Mouse (Mus musculus): Measurements from ENCODE around the gene Ifitm3. TPM values are rescaled to one million over a fixed set of nuclear protein-coding genes. Genes with fewer than 3 reads are reported as not detected.
"Not testable (repeated sequence)": the region's sequence is repeated elsewhere in the genome, so short reads cannot be mapped to it uniquely, and the experiment has no call there.

Gene Ifitm3
- 10 to 100 TPM; 11.1 to 11.4 TPM for total RNA-seq (2021)

- no peak for DNase-seq
Measured at GRCm38 (mm10) chr7:141010593-141010992, at the start of gene Ifitm3. Gene Ifitm3, minus strand, starts transcription at chr7:141010770.

DNA sequence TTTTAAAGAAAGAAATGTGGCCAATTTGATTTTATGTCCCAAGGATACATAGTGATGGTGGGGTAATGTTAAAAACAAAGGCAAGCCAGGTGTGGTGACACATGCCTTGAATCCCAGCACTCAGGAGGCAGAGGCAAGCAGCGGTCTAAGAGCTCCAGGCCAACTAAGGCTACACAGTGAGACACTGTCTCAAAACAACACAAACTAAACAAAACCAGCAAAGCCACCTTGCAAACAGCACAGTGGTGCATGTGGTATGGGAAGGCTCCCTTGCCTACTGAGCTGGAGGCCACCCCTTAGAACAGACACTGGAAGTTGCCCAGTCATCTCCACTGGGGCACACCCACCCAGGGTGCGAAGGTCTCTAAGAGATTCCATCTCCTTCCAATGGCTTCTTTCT lies 49.4 kb upstream of the Ifitm3 start:
- no peak for DNase-seq

- DNase-seq: no peak
Measured at GRCm38 (mm10) chr7:141058601-141059341, 48.2 kb upstream of the Ifitm3 start.

DNA sequence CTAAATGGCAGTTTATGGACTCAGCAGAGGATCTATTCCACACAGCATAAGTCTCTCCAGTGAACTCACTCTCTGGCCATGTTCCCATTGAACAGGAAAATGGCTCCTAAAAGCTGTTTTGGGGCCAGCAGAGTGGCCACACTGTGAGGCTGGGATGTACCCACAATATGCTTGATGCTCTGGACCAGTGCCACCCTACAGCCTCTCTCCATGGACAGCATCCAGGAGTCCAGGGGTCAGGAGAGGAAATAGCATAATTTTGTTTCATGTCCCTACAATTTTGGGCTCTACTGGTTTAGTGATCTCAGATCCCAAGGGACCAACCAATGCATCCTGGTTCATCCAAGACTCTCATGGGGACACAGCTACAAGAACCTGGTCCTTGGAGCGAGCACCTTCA lies 47.0 kb upstream of the Ifitm3 start:
- DNase-seq: no peak

DNA sequence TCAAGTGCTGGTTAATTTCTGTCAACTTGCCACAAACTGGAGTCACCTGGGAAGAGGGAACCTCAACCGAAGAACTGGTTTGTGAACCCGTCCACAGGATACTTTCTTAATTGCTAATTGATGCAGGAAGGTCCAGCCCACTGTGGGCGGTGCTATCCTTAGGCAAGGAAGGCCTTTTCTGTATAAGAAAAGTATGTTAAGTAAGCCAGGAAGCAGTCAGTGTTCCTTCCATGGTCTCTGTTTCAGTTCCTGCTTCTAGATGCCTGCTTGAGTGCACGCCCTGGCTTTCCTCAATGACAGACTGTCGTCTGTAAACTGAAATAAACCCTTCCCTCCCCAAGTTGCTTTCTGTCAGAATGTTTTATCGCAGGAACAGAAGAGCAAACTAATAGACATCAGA lies 46.4 kb upstream of the Ifitm3 start:
- DNase-seq: no peak

GRCm38 (mm10) chr7:141055785-141056184 lies 45.2 kb upstream of the Ifitm3 start:
- no peak for DNase-seq

DNA sequence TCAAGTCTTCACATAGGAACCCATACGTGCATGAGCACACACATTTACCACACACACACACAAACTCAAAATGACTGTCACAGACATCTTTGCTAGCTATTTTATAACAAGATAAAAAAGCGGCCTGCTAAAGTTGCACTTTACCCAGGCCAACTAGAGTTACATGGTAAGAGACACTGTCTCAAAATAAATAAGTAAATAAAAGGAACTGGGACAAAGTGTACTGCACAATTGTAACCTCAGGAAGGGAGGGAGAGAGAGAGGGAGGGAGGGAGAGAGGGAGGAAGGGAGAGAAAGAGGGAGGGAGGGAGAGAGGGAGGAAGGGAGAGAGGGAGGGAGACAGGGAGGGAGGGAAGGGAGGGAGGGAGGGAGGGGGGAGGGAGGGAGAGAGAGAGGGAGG lies 41.9 kb upstream of the Ifitm3 start:
- DNase-seq: no peak

DNA sequence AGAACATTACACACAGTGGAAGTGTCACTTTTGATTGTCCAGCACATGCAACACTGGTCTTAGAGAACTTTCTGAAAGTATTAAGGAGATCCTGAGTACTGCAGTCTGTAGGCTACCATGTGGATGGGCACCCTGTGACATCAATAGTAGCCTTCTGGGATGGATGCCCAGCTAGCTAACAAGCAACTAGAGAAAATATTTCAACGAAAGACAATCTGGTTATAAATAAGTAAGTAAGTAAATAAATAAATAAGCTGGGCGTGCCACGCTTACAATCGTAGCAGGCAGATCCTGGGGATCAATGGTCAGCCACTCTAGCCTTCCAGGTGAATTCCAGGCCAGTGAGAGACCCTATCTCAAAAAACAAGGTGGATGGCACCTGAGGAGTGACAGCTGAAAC lies 41.4 kb upstream of the Ifitm3 start:
- no peak for DNase-seq

DNA sequence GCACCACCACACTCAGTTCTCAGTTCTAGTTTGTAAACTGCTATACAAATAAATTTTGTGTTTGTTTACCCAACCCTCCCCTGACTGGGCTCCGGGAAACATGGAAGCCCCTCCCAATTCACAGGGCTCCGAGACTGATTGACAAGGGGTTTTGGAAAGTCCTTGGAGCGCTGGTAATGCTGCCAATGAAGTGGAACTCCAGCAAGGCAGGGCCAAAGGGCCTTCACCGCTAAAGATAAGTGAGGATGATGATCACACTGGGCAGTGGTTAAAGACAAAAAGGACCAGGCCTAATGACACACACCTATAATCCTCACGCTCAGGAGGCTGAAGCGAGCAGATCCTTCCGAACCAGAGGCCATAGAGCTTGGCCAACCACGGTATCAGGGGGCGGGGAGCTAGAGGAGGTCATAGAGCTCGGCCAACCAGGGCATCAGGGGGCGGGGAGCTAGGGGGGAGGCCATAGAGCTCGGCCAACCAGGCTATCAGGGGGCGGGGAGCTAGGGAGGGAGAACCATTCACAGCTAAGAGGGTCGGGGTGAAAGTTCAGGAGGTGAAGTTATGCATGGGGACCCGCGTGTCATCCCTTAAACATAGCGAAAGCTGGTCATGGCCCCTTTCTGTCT lies 40.6 kb upstream of the Ifitm3 start:
- DNase-seq: no peak

DNA sequence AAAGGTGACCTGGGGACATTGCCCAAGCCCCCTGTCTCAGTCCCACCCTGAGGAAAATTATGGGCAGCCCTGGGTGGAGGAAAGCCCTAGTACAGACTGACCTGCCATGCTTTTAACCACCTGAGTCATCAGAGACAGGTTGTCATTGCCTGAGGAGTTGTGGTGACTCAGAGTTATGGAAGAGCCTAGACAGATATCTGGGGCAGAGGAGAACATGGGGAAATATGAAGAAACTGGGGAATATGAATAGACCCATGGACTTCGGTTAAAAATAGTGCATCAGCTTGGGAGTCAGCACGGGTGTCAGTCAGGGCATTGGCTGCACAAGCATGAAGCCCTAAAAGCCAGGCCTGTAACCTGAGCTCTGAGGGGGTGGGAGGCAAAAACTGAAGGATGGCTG lies 38.8 kb upstream of the Ifitm3 start:
- no peak for DNase-seq

GRCm38 (mm10) chr7:141048226-141049218 lies 38.0 kb upstream of the Ifitm3 start:
- peak; percentile 86 for DNase-seq

- DNase-seq: peak; percentile 74 to 78
Measured at GRCm38 (mm10) chr7:141047581-141048225, 37.1 kb upstream of the Ifitm3 start.

DNA sequence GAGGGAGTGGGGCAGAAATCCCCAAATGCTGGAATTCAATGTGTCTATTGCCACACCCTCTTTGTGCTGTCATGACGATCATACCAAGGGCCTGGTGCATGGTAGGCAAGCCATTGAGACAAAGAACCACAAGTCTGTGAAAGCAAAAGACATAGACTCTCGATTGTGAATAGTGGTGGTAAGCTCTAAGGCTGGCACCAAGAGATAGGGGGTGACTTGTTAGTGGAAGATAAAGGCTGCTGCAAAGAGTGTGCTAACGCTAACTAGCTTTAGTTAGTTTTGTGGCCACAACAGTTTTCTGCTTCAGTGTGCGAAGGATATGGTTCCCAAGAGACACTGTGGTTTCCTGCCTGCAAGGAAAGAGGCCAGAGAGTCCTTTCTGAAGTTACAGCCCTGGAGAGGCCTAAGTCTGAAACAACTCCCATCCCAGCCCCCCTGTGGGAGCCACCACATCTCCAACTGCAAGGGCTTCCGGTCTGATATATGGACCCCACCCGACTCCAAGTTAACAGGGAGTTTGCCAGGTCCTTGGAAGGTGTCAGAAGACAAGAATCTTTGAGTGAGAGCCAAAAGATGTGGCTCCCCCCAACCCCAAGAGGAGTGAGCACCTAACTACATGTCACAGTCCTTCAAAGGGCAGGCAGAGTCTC lies 36.5 kb upstream of the Ifitm3 start:
- no peak for DNase-seq

DNA sequence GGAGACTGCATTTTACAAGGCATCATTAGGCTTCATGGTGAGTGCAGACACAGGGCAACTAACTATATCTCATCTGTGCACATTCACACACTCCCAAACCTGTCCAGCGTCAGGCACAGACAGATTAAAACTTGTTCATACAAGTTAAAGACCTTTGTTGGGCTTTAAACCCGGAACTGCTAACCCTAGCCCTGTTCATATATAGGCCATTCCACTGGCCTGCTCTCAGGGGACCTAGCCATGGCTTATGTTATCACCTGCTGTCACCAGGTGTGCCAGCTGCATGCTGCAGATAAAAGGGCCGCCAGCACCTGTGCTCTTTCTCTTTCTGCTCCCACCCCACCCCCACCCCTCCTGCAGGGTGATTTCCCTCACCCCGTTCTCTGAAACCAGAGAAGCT lies 32.0 kb upstream of the Ifitm3 start:
- no peak for DNase-seq

DNA sequence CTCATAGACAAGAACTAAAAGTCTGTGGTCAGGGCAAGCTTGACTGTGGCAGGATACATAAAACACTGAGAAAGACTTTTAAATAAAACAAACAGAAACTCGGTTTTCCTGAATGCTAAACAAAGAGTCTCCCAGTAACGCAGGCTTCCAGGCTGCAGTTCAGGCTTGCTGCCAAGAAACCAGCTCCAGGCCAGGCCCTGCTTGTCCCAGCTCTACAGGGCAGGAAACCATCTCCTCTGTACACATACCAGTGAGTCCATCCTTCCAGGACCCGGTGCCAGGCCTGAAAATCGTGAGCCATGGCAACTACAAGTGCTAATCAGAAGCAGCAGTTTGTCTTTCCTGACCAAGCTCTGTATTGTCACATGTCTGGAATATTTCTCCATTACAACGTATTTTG lies 31.1 kb upstream of the Ifitm3 start:
- peak in 1 of 2 experiments; percentile 40 for DNase-seq

DNA sequence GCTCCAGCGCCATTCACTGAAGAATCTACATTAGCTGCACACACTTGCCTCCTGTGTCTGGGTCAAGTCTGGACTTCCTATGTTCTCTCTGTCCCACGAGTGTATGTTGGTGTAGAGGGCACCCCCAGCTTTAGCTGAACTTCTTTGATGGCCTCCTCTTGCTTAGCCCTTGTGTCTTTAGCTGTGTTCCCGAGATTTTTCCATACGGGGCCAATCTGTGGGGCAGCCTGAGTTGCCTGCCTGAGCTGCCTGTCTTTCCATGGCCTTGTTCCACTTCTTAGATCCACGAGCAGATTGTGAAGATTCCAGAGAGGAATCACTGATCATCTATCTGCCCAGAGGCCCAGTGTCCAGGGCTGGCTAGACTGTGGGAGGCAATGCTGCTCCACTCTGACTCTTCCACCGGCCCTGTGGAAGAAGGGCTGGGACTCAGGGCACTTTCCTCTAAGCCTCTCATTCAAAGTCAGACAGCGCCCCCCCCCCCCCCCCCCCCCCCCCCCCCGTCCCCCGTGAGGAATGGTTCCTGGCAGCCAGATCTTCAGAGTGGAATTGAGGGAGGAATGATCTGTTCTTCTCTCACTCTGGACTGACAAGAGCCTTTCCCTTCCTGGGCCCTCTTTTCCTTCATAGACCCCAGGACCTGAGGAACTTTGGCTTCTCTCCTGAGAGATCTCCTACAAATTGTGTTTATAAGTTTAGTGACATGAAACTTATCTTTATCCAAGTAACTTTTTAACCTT lies 30.5 kb upstream of the Ifitm3 start:
- DNase-seq: no peak

DNA sequence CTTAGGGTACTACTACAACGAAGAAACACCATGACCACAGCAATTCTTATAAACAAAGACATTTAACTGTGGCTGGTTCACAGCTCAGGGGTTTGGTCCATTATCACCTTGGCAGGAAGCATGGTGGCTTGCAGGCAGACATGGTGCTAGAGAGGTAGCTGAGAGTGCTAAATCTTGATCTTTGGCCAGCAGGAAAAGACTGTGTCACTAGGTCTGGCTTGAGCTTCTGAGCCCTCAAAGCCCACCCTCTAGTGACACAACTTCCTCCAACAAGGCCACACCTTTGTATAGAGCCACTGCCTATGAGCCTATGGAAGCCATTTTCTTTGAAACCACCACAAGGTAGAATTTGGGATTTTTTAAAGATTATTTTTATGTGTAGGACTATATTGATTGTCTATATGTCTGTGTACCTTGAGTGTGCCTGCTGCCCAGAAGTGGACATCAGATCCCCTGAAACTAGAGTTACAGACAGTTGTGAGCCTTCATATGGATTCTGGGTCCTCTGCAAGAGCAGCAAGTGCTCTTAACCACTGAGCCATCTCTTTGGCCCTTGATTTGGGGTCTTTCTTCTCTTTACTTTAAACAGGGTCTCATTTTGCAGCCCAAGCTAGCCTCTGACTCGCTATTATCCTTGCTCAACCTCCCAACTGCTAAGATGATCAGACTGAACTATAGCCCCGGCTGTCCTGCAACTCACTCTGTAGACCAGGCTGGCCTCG lies 29.0 kb upstream of the Ifitm3 start:
- no peak for DNase-seq

DNA sequence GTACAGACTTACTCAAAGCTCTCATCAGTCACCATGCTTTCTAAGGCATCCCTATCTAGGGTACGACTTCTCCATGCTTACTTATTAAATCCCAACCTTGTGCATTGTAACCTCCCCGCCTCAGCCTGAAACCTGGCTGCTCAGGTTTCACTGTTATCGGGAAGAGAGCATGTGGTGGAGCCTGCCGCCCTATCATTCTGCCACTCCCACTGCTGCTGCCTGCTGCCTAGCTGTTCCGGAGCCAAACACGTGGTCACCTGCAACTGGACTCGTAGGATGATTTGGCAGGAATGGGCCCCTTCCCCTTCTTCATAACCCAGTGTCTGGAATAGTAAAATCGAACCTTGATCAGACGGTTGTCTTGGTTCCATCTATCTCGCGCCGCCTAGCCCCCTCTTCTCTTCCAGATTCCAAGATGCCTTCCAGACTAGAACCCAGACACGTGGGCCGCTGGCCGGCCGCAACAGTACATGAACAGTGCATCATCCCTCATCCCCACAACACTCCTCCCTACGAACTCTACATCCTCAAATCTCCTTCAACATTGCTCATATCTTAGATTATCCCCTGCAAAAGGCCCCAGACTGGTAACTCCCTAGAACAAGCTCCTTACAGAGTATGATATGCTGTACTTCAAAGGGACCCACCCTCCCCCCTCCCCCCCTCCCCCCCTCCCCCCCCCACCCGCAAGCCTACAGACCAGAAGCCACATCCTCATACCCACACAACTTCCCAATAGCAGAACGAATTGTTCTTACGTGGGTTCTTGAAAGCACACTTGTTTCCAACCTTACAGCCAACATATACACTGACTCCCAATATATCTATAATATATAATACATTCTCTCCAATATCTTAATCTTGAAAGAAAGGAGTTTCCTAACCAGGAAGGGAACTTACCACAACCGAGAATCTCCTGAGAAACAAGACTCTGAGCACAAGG lies 27.8 kb upstream of the Ifitm3 start:
- no peak for DNase-seq

DNA sequence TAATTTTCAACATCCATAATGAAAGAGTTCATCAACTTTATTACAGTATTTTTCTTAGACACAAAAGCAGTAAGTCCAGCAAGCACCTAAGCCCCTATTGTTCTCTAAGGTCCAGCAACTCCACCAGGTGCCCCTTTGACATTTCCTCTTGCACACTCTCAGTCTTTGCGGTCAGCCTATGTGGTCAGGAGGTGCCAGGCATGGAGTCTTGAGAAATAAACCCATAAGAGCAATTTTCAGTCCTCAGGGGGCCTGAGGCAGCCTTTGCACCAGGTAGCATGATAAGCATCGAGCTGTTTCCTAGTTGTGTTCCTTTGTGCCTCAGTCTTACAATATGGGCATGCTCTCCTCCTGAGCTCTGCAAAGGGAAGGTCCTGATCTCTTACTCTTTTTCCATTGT lies 26.1 kb upstream of the Ifitm3 start:
- not testable (repeated sequence) for DNase-seq

Data from layer of hippocampus, postnatal 36 days (tissue).